Mouse (Mus musculus): ENCODE data around the gene Gmnn.
"Not testable (repeated sequence)": the region's sequence is repeated elsewhere in the genome, so short reads cannot be mapped to it uniquely, and the experiment has no call there.

The Gmnn gene

GRCm38 (mm10) chr13:24761403-24762227 is at the start of gene Gmnn:
Gene Gmnn (minus strand): TSS chr13:24761923.
- peak; percentile 89 to 92 for DNase-seq

DNA sequence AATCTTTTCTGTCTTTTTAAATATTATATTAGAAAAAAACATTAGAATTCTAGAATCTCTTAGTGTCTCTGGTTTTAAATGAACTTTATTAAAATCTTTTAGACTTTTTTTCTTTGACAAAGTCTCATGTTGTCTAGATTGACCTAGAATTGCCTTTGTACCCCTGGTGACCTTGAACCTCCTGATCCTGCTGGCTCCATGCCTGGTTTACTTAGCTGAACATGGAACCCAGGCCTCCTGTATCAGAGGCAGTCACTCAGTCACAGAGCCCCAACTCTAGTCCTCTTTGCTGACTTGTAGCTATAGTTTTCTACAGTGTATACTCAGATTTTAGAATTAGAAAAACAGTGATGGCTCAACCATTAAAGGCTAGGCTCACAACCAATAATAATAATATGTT is 44.4 kb upstream of the Gmnn start:
- DNase-seq: no peak

GRCm38 (mm10) chr13:24803196-24803595 is 41.5 kb upstream of the Gmnn start:
- DNase-seq: no peak

- DNase-seq: peak; percentile 40 to 49
Observed at GRCm38 (mm10) chr13:24802131-24802691, 40.5 kb upstream of the Gmnn start.

DNA sequence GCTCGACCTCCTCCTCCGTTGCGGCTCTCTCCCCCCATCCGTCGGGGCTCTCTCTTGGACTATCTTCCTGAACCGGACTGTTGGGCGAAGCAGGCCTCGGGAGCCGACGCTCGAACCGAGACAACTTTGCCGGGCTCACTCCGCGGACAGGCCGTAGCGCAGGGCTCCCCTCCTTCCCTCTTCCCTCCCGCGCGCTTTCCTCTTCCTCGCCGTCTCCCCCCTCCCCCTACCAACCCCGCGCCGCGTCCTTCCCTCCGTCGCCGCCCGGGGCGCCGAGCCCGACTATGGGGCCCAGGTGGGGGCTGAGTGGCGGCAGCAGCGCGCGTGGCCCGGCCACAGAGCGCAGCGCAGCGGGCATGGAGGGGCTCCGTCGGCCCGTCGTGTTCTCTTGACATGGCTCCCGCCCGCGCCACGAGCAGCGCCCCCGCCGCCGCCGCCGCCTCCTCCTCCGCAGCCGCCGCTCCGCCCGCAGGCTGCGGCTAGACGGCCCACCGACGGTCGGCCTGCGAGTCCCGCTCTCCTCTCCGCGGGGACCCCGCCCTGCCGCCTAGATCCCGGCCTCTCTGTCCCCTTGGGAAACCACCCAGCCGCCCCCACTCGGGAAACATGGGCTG is 39.7 kb upstream of the Gmnn start, which contains the start of gene BC005537:
TSS of gene BC005537 (plus strand) at position 350 of the 614 bp plus-strand sequence.
- peak; percentile 39 to 47 for DNase-seq

DNA sequence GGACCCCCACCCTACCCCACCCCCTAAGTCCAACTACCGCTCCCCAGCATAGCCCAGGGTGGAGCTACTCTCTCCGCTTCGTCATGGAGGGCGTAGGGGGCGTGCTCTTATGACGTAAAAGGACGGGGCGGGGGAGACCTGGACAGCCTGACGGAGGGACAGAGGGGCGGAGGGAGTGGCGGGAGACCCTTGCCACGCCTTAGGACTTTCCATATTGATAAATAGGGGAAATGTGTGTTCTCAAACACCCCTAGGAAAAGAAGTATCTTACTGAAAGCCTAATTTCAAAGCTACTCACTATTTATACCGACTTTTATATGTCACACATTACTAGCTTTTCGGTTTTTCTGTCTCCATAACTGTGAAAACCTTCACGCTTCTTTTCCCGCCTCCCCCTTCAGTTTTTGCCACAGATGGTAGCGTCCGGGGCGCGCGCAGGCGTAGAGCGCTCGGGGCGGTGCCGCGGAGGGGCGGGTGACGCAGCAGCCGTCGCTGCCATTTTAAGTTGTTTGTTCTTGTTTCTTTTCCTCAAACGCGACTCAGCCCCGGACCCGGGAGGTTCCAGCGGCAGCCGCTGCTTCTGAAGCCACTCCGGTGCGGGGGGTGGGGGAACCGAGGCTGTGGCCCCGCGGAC is 39.1 kb upstream of the Gmnn start:
- peak; percentile 98 to 99 for DNase-seq

DNA sequence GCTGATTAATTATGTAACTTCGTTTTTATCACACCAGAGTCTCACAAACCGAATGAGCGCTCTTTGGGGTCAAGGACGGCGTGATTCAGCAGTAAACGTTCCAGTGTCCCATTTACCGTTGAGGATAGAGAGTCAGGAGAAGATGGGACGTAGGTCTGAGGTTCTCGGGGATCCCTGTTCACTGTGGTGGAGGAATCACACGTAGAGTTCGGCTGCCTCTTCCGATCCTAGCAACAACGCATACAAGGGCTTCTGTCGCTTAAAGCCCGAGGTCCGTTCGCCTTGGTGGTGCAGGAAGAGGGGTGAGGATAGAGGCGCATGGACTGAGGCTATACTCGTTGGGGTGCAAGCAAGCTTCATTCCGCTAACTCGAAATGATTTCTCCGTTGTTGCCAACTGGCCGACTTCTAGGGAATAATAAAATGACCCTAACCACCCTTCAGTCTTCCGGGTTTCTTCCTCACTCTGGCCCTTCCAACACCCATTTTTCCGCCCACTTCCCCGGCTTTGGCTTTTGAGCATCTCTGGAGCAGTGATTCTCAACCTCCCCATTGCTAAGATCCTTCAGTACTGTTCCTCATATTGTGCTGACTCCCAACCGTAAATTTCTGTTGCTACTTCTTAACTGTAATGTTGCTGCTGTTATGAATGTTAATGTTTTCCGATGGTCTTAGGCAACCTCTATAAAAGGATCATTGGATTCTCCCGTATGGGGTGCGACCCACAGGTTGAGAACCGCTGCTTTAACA is 38.4 kb upstream of the Gmnn start:
- peak; percentile 43 to 53 for DNase-seq

GRCm38 (mm10) chr13:24799378-24799777 is 37.7 kb upstream of the Gmnn start:
- DNase-seq: no peak

GRCm38 (mm10) chr13:24798686-24799085 is 37.0 kb upstream of the Gmnn start:
- DNase-seq: no peak

- DNase-seq: peak in 1 of 2 experiments; percentile 18
Observed at GRCm38 (mm10) chr13:24792411-24793045, 30.8 kb upstream of the Gmnn start.

- peak; percentile 64 to 71 for DNase-seq
Observed at GRCm38 (mm10) chr13:24791349-24791748, 29.6 kb upstream of the Gmnn start.

- no peak for DNase-seq
Observed at GRCm38 (mm10) chr13:24787477-24787876, 25.8 kb upstream of the Gmnn start.

DNA sequence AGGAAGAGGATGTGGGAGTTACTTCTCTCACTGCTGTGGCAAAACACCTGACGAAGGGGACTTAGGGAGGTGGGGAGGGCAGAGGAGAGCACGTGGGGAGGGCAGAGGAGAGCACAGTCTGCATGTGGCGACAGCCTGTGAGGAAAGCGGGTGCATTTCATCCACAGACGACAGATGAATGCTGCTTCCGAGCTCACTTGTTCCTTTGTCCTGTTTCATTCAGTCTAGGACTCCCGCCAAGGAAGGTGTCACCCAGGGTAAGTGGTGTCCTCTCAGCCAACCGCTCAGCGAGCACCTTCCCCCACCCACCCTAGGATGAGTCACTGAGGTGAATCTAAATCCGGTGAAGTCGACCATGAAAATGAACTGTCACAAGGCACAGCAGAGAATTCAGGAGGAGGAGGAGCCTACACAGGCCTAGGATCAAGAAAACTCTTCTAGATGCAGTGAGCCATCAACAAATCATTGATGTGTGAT is 24.3 kb upstream of the Gmnn start:
- DNase-seq: no peak

DNA sequence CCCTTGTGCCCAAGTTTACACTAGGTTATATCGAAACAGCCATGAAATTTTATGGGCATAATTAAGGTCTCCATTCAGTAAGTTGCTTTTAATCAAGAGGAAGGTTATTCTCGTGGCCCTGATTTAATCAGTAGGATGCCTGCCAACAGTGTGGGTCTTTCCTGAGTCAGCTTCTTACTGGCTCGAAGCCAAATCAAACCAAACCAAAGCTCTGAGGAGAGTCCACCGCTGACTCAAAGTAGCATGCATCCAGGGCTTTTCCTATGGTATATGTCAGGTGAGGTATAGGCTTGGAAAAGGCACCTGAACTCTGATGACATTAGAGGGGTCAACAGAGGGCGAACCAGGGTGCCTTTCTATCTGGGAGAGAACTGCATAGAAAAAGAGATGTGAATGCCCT is 20.2 kb upstream of the Gmnn start:
- no peak for DNase-seq

DNA sequence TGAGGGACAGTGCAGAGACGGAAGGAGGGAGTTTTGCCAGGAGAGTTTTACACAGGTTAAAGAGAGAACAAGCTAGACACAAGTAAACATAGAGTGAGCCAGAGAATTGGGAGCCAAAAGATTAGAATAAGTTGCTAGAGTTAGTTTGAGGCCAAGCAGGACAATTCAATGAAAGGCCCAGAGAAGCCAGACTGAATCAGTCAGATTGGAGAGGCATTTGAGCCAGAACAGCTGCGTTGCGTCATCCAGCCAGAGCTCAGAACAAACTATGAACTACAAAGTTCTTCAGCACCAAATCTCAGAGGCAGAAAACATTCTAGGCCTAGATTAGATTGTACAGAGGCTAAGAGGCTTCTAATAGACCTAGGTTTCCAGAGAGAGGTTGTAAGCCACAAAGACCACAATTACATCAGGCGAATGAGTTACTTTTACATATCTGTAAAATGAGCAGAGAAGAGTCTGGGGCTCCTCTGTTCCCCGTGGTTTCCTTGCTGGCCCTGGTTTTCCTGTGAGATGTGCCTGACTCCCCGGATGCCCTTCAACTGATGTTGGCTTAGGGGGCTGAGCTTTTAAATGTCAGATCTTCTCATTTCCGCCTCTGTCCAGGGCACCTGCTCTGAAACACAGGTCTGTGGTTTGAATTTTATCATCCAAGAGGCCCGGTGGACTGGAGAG is 17.1 kb upstream of the Gmnn start:
- DNase-seq: no peak

DNA sequence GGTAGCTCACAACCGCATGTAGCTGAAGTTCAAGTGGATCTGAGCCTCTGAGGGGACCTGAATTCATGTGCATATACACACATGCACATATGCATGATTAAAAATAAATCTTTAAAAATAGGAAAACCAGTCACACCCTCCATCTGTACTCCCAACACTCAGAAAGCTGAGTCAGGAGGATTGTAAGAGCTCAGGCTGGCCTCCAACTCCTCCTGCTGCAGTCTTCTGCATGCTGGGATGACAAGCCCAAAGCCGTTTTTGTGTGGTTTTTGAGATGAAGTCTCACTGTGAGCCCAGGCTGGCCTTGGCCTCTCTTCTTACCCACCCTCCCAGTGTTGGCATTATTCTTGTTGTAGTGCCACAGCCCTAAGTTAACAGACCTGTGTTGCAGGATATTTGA is 16.3 kb upstream of the Gmnn start:
- DNase-seq: no peak

DNA sequence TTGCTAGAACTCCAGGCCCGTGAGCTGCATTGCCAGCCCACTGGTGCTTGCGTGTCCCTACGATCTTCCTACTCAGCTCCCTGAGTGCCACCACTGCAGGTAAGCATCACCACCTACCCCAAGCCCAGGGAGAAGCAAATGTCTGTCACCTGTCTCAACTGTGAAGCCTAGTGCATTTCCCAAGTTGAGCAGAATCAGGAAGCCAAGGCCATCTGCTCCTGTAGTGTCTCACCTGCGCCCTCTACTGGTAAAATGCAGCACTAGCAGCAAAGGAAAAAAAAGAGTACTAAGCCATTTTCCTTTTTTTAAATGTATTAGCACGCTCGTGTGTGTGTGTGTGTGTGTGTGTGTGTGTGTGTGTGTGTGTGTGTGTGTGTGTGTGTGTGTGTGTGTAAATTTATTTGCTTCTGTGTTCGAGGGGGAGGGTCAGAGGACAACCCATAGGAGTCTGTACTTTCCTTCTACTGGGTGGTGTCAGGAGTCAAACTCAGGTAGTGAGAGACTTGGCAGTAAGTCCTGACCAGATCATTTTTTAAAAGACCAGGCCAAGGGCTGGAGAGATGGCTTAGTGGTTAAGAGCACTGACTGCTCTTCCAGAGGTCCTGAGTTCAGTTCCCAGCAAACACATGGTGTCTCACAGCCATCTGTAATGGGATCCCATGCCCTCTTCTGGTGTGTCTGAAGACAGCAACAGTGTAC is 14.6 kb upstream of the Gmnn start:
- peak; percentile 25 to 60 for DNase-seq

- DNase-seq: not testable (repeated sequence)
Observed at GRCm38 (mm10) chr13:24771482-24771881, 9.8 kb upstream of the Gmnn start.

DNA sequence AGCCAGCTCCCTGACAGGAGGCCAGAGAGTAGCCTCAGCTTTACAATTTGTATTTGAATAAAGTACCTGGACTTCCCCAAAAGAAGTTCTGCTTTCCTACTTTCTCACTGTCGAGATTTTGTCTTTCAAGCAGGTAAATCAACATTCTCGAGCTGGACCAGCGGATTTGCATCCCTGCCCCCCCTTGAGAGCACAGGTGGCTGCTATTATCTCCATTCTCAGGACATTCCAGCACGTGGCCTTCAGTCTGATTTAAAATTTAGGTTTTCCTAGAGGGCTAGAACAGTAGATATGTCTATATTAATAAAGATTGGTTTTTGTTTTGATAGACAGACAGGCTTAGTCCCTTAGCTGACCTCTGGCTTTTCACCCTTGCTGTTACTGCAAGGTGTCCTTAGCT is 6.1 kb upstream of the Gmnn start:
- not testable (repeated sequence) for DNase-seq

- DNase-seq: no peak
Observed at GRCm38 (mm10) chr13:24762254-24762653, 531 bp upstream of the Gmnn start.

- no peak for DNase-seq
Observed at GRCm38 (mm10) chr13:24761083-24761402, 680 bp downstream of the Gmnn start.
